Mouse (Mus musculus) ES-Bruce4 (cell line): ENCODE results near the gene Tgm4. TPM values are rescaled to one million over a fixed set of nuclear protein-coding genes. Genes with fewer than 3 reads are reported as not detected.

ENCODE experiments used
- H3K27ac ChIP-seq: 2 replicates; pipeline ENCODE4 v1.5.1; 2012; ENCODE audit warnings: low read length, inconsistent platforms; ENCODE audit not compliant: insufficient read depth
- H3K27me3 ChIP-seq: 2 replicates; pipeline ENCODE4 v1.6.1; 2012; ENCODE audit warnings: mild to moderate bottlenecking, low read length, inconsistent platforms; ENCODE audit not compliant: control insufficient read depth, poor library complexity, insufficient read depth, severe bottlenecking
- H3K36me3 ChIP-seq: 2 replicates; pipeline ENCODE4 v1.6.1; 2012; ENCODE audit warnings: inconsistent platforms, mild to moderate bottlenecking, low read length, moderate library complexity; ENCODE audit not compliant: control insufficient read depth, poor library complexity, insufficient read depth, severe bottlenecking
- H3K4me1 ChIP-seq: one replicate; pipeline ENCODE4 v1.8.1; 2011; ENCODE audit warnings: low read length; ENCODE audit not compliant: control insufficient read depth, insufficient read depth
- H3K4me3 ChIP-seq: 2 replicates; pipeline ENCODE4 v1.5.1; 2011; ENCODE audit warnings: low read depth, mild to moderate bottlenecking, low read length
- H3K9ac ChIP-seq: 2 replicates; pipeline ENCODE4 v1.6.1; 2012; ENCODE audit warnings: low read depth, mild to moderate bottlenecking, inconsistent platforms; ENCODE audit not compliant: poor library complexity, severe bottlenecking
- H3K9me3 ChIP-seq: replicated peaks from 2 replicates; pipeline ENCODE4 v1.6.1; 2012; ENCODE audit warnings: mild to moderate bottlenecking, low read length, inconsistent platforms; ENCODE audit not compliant: control insufficient read depth, poor library complexity, insufficient read depth, severe bottlenecking
- CTCF ChIP-seq: IDR thresholded peaks from one replicate; pipeline ENCODE4 v1.8.1; 2011; ENCODE audit warnings: low read depth, low read length
- EP300 ChIP-seq: IDR thresholded peaks from 2 replicates; pipeline ENCODE4 v1.6.1; 2011; ENCODE audit warnings: low read depth, low read length; ENCODE audit not compliant: insufficient read depth
- POLR2A ChIP-seq: IDR thresholded peaks from one replicate; pipeline ENCODE4 v1.8.1; 2011; ENCODE audit warnings: low read length; ENCODE audit not compliant: insufficient read depth
- polyA plus RNA-seq: library from polyadenylated mRNA; stranded (reverse); fragments of >200 nt; gene quantifications from 2 replicates; pipeline ENCODE4 v1.2.4, GENCODE M21; 2011; ENCODE audit warnings: low read depth; ENCODE audit not compliant: missing spikeins, insufficient read depth, insufficient read length

Tgm4 gene
- polyA plus RNA-seq, 1 experiment = not detected

- Histone ChIP-seq H3K27me3 (no peaks in the 10 kb centered on the region), H3K27ac (no peak overlapping the region)
- no peak for TF ChIP-seq EP300
- no peak for TF ChIP-seq POLR2A
- no peak for TF ChIP-seq CTCF
These were observed 12.7 kb upstream of the Tgm4 start for GRCm38 (mm10) chr9:123021636-123022379.

GRCm38 (mm10) chr9:123024201-123024600, 10.3 kb upstream of the Tgm4 start:
- Histone ChIP-seq H3K4me1 (no peaks in the 10 kb centered on the region), H3K27ac (no peak overlapping the region), H3K36me3 (no peaks in the 10 kb centered on the region), H3K9ac (no peak overlapping the region), H3K27me3 (no peaks in the 10 kb centered on the region), H3K9me3 (no peaks in the 10 kb centered on the region), H3K4me3 (no peak overlapping the region)
- TF ChIP-seq POLR2A = no peak

More at GRCm38 (mm10) chr9:123021636-123022379, 12.7 kb upstream of the Tgm4 start:
- Histone ChIP-seq H3K4me1 (no peaks in the 10 kb centered on the region), H3K9ac (peak overlapping the region; percentile 62), H3K4me3 (peak overlapping the region; percentile 50), H3K9me3 (no peaks in the 10 kb centered on the region), H3K36me3 (peaks cover 7% of the 10 kb centered on the region)

GRCm38 (mm10) chr9:123031496-123032246, 2.9 kb upstream of the Tgm4 start:
- H3K4me1 ChIP-seq = no peaks in the 10 kb centered on the region
- TF ChIP-seq CTCF = no peak
- no peak for TF ChIP-seq POLR2A
- no peak for TF ChIP-seq EP300
- H3K9ac ChIP-seq = no peak overlapping the region
- H3K4me3 ChIP-seq = no peak overlapping the region
- H3K27me3 ChIP-seq = no peaks in the 10 kb centered on the region
- no peaks in the 10 kb centered on the region for H3K36me3 ChIP-seq
- H3K9me3 ChIP-seq = no peaks in the 10 kb centered on the region
- H3K27ac ChIP-seq = no peak overlapping the region

GRCm38 (mm10) chr9:123047665-123048064, 13.1 kb downstream of the Tgm4 start:
- H3K4me1 ChIP-seq = no peaks in the 10 kb centered on the region
- H3K9ac ChIP-seq = no peak overlapping the region
- H3K27ac ChIP-seq = no peak overlapping the region
- no peaks in the 10 kb centered on the region for H3K9me3 ChIP-seq
- TF ChIP-seq CTCF (no peak), POLR2A (no peak), EP300 (no peak)
- no peak overlapping the region for H3K4me3 ChIP-seq
- no peaks in the 10 kb centered on the region for H3K36me3 ChIP-seq
- H3K27me3 ChIP-seq = no peaks in the 10 kb centered on the region

GRCm38 (mm10) chr9:123058724-123059292, 24.3 kb downstream of the Tgm4 start:
- H3K27ac ChIP-seq = no peak overlapping the region
- no peak overlapping the region for H3K4me3 ChIP-seq
- TF ChIP-seq EP300 = no peak
- no peak for TF ChIP-seq POLR2A
- TF ChIP-seq CTCF = no peak

GRCm38 (mm10) chr9:123060172-123060571, 25.6 kb downstream of the Tgm4 start:
- TF ChIP-seq EP300 (no peak), POLR2A (no peak), CTCF (no peak)
- Histone ChIP-seq H3K9me3 (no peaks in the 10 kb centered on the region; the same call in 1 of the 2 replicates), H3K27ac (no peak overlapping the region), H3K36me3 (no peaks in the 10 kb centered on the region), H3K4me1 (no peaks in the 10 kb centered on the region), H3K4me3 (no peak overlapping the region), H3K9ac (no peak overlapping the region), H3K27me3 (no peaks in the 10 kb centered on the region)

More at GRCm38 (mm10) chr9:123058724-123059292, 24.3 kb downstream of the Tgm4 start:
- H3K27me3 ChIP-seq = no peaks in the 10 kb centered on the region
- no peak overlapping the region for H3K9ac ChIP-seq
- no peaks in the 10 kb centered on the region for H3K36me3 ChIP-seq
- H3K9me3 ChIP-seq = no peaks in the 10 kb centered on the region; the same call in 1 of the 2 replicates
- no peaks in the 10 kb centered on the region for H3K4me1 ChIP-seq
